Mouse (Mus musculus) lung, postnatal 4 days (tissue): ENCODE results near the gene Nrap.
A peak's percentile ranks its signal among the peaks of the same experiment; 100 is the strongest.

ENCODE experiments used
- DNase-seq, 2 experiments: peaks; one replicate each; pipeline ENCODE4 v3.0.0; 2021

The Nrap gene

DNA sequence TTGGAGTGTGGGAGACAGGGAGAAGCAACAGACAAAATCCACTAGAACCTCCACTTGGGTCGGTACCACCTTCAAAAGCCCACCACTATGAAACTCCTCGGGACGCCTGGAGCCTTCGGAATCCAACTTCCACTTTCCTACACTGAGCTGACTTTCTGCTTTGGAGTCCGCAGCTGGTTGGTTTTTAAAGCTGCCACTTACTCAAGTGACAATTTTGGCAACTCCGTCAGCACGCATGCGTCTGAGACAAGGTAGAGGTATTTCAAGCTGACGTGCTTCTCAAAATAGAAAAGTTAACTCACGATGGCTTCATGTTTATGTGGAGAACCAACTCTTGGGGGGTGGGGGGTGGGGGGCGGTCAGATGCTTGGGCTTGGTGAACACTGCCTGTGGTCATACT, at the start of gene Nrap:
Gene Nrap (minus strand): TSS at position 159 of the 400 bp plus-strand sequence.
- DNase-seq = no peak

GRCm38 (mm10) chr19:56439072-56439434, 49.2 kb upstream of the Nrap start:
- no peak for DNase-seq

DNA sequence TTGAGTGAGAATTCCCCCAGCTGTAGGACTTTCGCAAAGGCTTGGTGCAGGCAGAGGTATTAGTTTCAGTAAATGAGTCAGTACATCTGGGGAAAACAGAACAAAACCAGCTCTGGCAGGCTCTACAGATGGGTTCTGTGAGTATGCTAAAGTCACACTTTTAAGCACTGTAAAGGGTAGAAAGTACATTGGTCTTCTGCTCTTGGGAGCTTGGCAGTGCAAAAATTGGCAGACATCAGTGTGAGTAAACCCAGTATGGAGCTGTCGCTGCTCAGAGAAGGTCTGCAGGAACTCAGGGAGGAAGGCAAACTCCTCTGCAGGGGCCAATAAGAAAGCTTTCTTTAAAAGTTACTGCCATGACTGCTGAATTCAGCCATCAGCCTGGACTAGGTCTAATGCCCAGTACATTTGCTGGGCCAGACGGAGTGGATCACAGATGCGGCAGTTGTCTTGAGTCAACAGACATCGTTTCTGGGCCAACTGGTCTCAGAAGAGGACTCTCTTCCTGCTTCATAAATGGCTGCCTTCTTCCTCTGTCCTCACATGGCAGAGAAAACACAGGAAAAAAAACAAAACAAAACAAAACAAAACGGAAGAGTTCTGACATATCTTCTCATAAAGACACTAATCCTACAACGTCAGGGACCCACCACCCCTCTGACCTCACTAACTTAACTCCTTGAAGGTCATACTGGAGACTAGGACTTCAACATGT, 48.7 kb upstream of the Nrap start:
- peak; percentile 34 to 77 for DNase-seq

GRCm38 (mm10) chr19:56436380-56436779, 46.5 kb upstream of the Nrap start:
- no peak for DNase-seq

GRCm38 (mm10) chr19:56433581-56433980, 43.7 kb upstream of the Nrap start:
- DNase-seq = no peak

DNA sequence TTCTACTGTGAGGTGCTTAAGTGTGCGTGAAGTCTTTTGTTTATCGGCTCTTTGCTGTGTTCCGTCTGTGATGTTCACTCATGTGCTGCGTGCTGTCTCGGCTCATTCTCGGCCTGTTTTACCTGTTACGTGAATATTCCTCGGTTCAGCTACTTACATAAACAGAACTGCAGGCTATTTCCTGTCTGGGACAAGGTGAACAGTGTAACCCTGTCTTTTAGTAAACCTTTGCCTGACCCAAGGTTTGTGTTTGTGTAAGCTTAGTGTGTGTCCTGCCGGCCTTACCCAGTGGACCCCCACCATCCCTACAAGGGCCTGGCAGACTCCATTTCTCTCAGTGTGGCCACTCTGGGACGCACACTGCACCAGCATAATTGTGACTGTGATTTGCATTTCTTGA, 42.9 kb upstream of the Nrap start:
- DNase-seq = no peak

- DNase-seq = no peak
Observed at GRCm38 (mm10) chr19:56430369-56430768, 40.5 kb upstream of the Nrap start.

- no peak for DNase-seq
Observed at GRCm38 (mm10) chr19:56425492-56425891, 35.7 kb upstream of the Nrap start.

- no peak for DNase-seq
Observed at GRCm38 (mm10) chr19:56424606-56425395, 35.0 kb upstream of the Nrap start.

- DNase-seq = no peak
Observed at GRCm38 (mm10) chr19:56423370-56423769, 33.5 kb upstream of the Nrap start.

- peak; percentile 82 to 87 for DNase-seq
Observed at GRCm38 (mm10) chr19:56422476-56423338, 32.9 kb upstream of the Nrap start.

GRCm38 (mm10) chr19:56420345-56420744, 30.5 kb upstream of the Nrap start:
- DNase-seq = no peak

DNA sequence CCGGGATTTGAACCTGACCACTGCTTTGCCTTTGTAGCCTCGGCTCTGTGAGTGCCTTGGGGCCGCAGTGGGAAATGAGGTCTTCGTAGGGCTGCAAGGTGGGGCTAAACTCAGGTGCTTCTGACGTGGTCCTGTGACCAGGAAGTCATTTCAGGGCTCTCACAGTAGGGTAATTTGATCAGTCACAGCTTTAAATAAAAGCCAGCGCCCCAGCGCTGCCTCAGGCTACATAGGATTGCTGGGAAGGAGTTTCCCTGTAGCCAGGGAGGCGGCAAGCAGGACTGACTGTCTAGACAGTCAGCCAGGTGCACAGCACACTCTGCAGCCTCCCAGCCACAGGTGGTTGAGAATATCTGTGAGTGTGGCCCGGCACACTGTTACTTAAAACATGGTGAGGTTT, 29.6 kb upstream of the Nrap start:
- DNase-seq = no peak

DNA sequence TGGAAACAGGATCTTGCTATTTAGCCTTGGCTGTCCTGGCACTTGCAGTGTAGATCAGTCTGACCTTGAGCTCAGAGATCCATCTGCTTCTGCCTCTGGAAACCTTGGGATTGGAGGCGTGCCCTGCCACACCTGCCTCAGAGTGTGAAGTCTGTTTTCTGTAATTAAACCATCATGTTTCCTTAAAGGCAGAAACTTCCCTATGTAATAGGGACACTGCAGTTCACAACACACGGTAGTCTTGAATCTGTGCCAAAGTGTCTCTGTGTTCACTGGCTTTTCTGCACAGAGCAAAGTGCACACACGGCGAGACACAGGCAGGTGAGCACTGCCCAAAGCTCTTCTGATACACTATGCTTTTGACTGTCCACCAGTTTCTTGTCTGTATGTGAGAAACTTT, 28.6 kb upstream of the Nrap start:
- DNase-seq = no peak

- DNase-seq = peak in 1 of 2 experiments; percentile 2
Observed at GRCm38 (mm10) chr19:56409884-56410283, 20.0 kb upstream of the Nrap start.

DNA sequence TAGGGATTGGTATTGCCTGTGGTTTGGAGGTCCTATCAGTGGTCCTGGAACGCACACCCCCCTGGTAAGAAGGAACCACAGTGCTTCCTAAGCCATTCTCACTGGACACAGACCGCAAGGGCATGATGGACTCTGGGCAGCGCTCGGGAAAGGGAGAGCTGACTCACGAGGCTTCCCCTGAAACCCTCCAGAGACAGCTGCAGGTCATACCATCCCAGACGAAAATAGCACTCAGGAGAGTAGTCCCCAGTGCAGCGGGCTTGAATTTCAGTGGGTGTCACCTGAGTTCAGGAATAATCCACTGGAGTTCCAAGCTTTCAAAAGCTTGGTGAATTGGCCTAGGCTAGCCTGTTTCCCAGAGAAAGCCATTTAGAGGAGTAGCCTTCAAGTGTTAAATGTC, 16.7 kb upstream of the Nrap start:
- DNase-seq = no peak

- no peak for DNase-seq
Observed at GRCm38 (mm10) chr19:56405824-56406223, 16.0 kb upstream of the Nrap start.

DNA sequence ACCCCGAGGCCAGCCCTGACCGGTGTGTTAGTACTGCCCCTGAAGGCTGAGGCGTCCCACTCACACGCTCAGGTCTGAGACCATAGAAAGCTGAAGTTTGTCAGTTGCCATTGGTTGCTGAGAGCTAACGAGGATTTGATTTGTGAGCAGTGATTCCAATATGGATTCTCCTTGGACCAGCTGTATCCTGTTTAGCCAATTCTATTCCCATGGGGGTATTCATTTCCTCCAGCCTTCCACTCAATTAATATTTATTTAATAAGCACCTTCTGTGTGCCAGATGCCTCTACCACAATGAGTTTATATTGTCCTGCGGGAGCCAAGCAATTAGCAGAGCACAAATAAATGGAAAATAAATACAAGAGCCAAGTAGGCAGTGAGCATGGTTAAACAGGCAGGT, 12.0 kb upstream of the Nrap start:
- DNase-seq = no peak

DNA sequence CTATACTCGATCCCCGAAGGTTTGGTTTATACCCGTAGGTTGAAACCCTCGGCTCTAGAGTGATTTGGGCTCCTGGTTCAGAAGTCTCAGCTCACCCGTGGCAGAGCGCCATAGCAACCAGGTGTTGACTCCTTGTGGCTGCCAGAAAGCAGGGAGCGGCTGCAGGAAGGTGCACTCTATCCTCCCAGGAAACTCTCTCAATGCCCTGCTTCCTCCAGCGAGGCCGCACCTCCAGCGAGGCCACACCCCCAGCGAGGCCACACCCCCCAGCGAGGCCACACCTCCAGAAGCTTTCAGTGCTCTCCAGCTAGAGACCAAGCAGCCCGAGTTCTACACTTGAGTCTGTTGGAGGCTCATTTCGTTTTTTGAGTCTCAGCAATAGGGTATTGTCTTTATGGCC, 10.4 kb upstream of the Nrap start:
- DNase-seq = peak; percentile 89 to 92

- DNase-seq = no peak
Observed at GRCm38 (mm10) chr19:56398528-56398795, 8.6 kb upstream of the Nrap start.

DNA sequence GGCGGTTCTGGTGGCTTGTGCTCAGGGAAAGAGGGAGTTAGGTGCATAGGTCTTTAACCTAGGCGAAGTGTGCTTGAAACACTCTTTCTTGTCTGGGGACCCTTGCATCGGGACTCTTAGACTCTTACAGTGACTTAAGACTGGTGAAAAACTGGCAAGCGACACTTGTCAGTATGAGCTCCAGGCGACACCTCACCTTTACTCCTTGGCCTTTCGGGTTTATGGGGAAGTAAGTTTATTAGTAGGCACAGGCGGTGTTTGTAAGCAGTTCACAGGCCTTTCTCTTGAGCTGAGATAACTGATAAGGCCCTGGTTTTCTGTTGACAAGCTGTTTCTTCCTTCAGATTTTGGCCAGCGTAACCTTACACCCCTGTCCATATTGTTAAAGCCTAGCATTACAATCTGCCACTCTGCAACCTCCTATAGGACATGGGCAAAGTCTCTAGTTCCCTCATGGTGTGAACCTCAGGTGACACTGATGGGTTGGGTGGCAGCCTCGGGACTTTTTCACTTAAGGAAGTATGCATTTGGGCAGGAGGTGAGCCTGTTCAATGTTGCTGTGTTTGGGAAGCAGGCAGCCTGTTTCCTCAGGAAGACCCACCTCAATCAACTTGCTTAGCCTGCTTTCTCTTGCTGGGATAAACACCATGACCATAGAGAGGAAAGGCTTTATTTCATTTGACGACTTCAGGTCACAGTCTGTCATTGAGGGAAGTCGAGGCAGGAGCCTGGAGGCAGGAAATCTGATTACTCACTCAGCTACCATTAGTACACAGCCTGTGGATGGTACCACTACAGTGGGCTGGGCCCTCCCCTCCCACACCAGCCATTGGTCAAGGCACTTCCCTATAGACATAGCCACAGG, 8.1 kb upstream of the Nrap start:
- no peak for DNase-seq
